Mouse (Mus musculus): ENCODE measurements around the gene Robo3.

The Robo3 gene

DNA sequence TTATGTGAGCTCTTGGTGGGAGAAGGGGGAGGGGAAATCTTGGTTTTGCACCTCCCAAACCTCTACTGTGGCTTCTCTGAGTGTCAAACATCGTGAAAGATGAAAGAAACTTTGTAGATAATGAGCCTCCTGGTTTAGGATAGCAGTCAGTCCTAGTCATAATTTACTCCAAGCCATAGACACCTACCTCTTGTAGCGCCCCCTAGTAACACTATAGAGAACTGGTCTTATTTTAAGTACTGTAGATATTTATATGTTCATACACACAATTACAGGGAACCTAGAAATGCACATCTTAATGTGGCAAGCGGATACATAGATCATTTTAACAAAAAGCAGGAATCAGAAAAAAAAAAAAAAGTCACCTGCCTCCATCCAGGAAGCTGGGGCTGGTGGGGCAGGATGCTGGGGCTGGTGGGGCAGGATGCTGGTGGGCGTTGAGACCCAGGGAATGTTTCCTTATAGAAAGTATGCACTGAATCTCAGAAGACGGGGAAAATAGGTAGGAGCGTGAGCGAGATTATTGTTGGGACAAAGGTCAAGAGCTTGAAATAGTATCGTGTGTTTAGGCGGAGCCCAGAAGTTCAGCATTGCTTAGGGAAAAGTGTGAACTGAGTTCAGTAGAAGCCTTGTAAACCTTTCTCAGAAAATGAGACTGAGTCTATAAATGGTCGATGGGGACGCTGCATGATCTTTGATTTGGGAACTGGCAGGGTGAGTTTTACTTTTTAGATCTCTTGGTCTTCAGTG is 64.8 kb downstream of the Robo3 start:
- no peak for DNase-seq (ENCODE audit: low read depth, low spot score)

DNA sequence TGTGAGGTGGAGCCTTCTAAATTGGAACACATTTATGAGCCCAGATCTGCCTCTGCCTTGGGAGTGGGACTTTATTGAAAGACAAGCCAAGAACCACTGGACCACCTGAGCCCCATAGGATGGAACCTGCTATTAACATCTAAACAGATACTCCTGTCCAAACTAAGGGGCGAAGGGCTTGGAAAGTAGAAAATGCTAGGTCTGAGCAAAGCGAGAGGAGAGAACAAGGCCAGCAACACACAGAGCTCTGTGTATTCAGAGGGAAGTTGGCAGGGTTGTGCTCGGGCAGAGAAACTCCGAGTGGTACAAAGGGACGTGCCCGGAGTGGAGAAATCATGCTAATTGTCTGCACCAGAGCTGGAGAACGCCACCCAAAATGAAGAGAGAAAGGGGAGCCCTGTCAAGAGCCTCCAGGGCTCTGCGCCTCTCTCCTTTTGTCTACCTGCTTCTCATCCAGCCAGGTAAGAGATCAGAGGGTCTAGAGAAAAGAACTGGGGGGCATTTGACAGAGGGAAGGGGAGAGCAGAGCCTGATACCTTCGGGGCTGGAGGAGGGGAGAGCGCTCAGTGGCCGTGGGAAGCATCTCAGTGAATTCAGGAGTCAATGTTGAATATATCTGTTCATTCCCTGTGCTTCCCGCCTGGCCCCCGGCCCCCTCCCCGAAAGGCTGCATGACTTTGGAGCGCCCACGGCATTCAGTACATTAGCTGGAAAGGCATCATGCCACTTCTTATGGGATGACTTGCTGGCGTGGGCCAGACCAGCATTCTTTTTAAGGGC is 65.6 kb downstream of the Robo3 start, which contains the start of gene Hepacam:
Gene Hepacam (plus strand): TSS at position 51 of the 780 bp plus-strand sequence.
- DNase-seq (ENCODE audit: low read depth, low spot score), result no peak

DNA sequence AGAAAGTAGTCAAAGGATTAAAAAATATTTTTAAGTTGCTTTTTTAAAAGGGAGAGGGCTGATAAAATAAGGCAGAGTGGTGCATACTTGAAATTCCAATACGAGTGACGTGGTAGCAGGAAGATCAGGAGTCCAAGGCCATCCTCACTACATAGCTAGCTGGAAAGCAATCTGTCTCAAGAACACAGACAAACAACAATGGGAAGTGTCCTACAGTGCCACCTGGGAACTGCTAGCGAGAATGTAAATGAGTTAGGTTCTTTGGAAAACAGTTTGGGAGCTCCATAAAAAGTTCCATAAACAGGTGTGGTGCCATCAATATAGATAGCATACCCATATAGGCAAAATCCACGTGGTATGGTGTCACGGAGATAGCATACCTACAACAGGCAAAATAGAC is 67.3 kb downstream of the Robo3 start:
- no peak for DNase-seq (ENCODE audit: low read depth, low spot score)

Data from CD4-positive helper T cell, adult 2 months (primary cell).